Mouse (Mus musculus): Measurements from ENCODE around the gene Rassf2. TPM values are rescaled to one million over a fixed set of nuclear protein-coding genes. Genes with fewer than 3 reads are reported as not detected.

Rassf2 gene
- polyA plus RNA-seq, 1 experiment, result 111 TPM

DNA sequence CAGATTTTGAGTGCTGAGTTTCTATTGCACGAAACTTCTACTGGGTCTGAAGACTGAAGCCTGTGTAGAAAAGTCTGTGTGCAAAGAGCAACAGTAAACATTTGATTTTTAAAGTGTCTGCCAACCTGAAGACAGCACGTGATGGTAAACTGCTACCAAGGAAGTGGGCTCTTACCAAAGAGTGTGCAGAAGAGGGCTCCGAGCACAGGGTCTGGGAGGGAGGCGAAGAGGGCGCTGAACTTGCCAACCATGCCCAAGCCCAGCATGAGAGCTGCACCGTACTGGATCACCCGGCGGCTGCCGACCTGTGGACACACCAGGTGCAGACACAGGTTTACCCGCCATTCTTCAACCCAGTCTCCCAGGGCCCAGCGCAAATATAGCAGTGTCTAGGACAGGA is 31.8 kb upstream of the Rassf2 start:
- DNase-seq, result no peak
- TF ChIP-seq CTCF (IDR thresholded peaks at IDR 0.05; ENCODE audit: borderline replicate concordance, control insufficient read depth, extremely low read depth, insufficient read depth, low read length, poor library complexity), result no peak
- H3K4me3 ChIP-seq (ENCODE audit: control insufficient read depth, insufficient read depth, low read length), result no peak overlapping the region
- H3K27ac ChIP-seq (ENCODE audit: control insufficient read depth, insufficient read depth, low read length), result no peak overlapping the region
- H3K36me3 ChIP-seq (ENCODE audit: control insufficient read depth, insufficient read depth, low read length), result peaks cover 20% of the 10 kb centered on the region
- H3K4me1 ChIP-seq (replicated peaks; ENCODE audit: control insufficient read depth, insufficient read depth, low read length), result no peaks in the 10 kb centered on the region
- 95% methylated on average over 11 of the region's 11 CpGs for WGBS
- no peaks in the 10 kb centered on the region for H3K27me3 ChIP-seq (ENCODE audit: control insufficient read depth, insufficient read depth, low read length)

DNA sequence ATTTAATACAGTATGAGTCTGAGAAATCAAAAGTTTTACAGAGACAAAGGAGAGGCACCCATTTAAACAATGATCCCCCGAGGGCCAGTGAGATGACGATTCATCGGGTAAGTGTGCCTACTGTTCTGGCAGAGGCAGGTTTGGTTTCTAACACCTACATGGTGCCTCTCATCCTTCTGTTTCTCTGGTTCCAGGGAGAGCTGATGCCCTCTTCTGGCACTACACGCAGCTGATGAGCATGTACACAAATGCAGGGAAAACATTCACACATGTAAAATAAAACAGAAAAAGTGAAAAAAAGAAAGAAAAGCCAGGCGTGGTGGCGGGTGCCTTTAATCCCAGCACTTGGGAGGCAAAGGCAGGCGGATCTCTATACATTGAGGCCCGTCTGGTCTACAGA is 29.9 kb upstream of the Rassf2 start:
- DNase-seq, result peak; percentile 30
- TF ChIP-seq POLR2A (IDR thresholded peaks at IDR 0.05; ENCODE audit: control insufficient read depth, extremely low read depth, insufficient read depth, low read length, poor library complexity) (no peak), CTCF (IDR thresholded peaks at IDR 0.05; ENCODE audit: borderline replicate concordance, control insufficient read depth, extremely low read depth, insufficient read depth, low read length, poor library complexity) (no peak)

GRCm38 (mm10) chr2:132055349-132055753 is 25.3 kb upstream of the Rassf2 start:
- WGBS, result 90% methylated on average over 8 of the region's 8 CpGs
- no peak overlapping the region for H3K27ac ChIP-seq (ENCODE audit: control insufficient read depth, insufficient read depth, low read length)
- H3K4me1 ChIP-seq (replicated peaks; ENCODE audit: control insufficient read depth, insufficient read depth, low read length), result peaks cover 2% of the 10 kb centered on the region
- H3K36me3 ChIP-seq (ENCODE audit: control insufficient read depth, insufficient read depth, low read length), result peaks cover 23% of the 10 kb centered on the region
- DNase-seq, result no peak
- H3K4me3 ChIP-seq (ENCODE audit: control insufficient read depth, insufficient read depth, low read length), result no peak overlapping the region
- H3K27me3 ChIP-seq (ENCODE audit: control insufficient read depth, insufficient read depth, low read length), result no peaks in the 10 kb centered on the region
- TF ChIP-seq POLR2A (IDR thresholded peaks at IDR 0.05; ENCODE audit: control insufficient read depth, extremely low read depth, insufficient read depth, low read length, poor library complexity), result no peak
- no peak for TF ChIP-seq CTCF (IDR thresholded peaks at IDR 0.05; ENCODE audit: borderline replicate concordance, control insufficient read depth, extremely low read depth, insufficient read depth, low read length, poor library complexity)

More for the DNA sequence above, 29.9 kb upstream of the Rassf2 start:
- Histone ChIP-seq H3K27ac (ENCODE audit: control insufficient read depth, insufficient read depth, low read length) (no peak overlapping the region), H3K27me3 (ENCODE audit: control insufficient read depth, insufficient read depth, low read length) (no peaks in the 10 kb centered on the region), H3K4me3 (ENCODE audit: control insufficient read depth, insufficient read depth, low read length) (no peak overlapping the region), H3K4me1 (replicated peaks; ENCODE audit: control insufficient read depth, insufficient read depth, low read length) (no peaks in the 10 kb centered on the region), H3K36me3 (ENCODE audit: control insufficient read depth, insufficient read depth, low read length) (peaks cover 23% of the 10 kb centered on the region)
- WGBS, result 90% methylated on average over 8 of the region's 8 CpGs

GRCm38 (mm10) chr2:132053824-132054223 is 23.8 kb upstream of the Rassf2 start:
- H3K36me3 ChIP-seq (ENCODE audit: control insufficient read depth, insufficient read depth, low read length), result peaks cover 23% of the 10 kb centered on the region
- no peak overlapping the region for H3K27ac ChIP-seq (ENCODE audit: control insufficient read depth, insufficient read depth, low read length)
- peaks cover 2% of the 10 kb centered on the region for H3K4me1 ChIP-seq (replicated peaks; ENCODE audit: control insufficient read depth, insufficient read depth, low read length)
- no peaks in the 10 kb centered on the region for H3K27me3 ChIP-seq (ENCODE audit: control insufficient read depth, insufficient read depth, low read length)
- DNase-seq, result no peak
- no peak overlapping the region for H3K4me3 ChIP-seq (ENCODE audit: control insufficient read depth, insufficient read depth, low read length)
- TF ChIP-seq CTCF (IDR thresholded peaks at IDR 0.05; ENCODE audit: borderline replicate concordance, control insufficient read depth, extremely low read depth, insufficient read depth, low read length, poor library complexity) (no peak), POLR2A (IDR thresholded peaks at IDR 0.05; ENCODE audit: control insufficient read depth, extremely low read depth, insufficient read depth, low read length, poor library complexity) (no peak)
- WGBS, result 26% methylated on average over 4 of the region's 4 CpGs

DNA sequence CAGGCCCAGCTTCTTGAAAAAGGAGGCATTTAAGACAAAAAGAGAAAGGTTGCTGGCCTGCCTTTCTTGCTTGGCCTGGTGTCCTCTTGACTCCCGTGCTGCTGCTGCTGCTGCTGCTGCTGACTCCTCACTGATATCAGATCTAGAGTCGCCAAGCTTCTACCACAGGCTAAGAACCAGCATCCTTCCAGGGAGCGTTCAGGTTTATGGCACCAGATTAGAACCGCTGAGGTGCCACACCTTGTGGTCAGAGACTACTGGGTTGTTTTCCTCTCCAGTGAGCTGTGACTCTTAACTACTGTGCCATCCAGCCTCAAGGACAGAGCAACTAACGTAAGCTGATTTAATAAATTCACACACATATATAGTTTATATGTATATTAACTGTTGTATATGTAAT is 21.7 kb upstream of the Rassf2 start:
- no peak for DNase-seq
- no peaks in the 10 kb centered on the region for H3K27me3 ChIP-seq (ENCODE audit: control insufficient read depth, insufficient read depth, low read length)
- 23% methylated on average over 5 of the region's 5 CpGs for WGBS
- TF ChIP-seq CTCF (IDR thresholded peaks at IDR 0.05; ENCODE audit: borderline replicate concordance, control insufficient read depth, extremely low read depth, insufficient read depth, low read length, poor library complexity) (no peak), POLR2A (IDR thresholded peaks at IDR 0.05; ENCODE audit: control insufficient read depth, extremely low read depth, insufficient read depth, low read length, poor library complexity) (no peak)
- H3K4me3 ChIP-seq (ENCODE audit: control insufficient read depth, insufficient read depth, low read length), result no peak overlapping the region
- H3K27ac ChIP-seq (ENCODE audit: control insufficient read depth, insufficient read depth, low read length), result no peak overlapping the region
- peaks cover 16% of the 10 kb centered on the region for H3K36me3 ChIP-seq (ENCODE audit: control insufficient read depth, insufficient read depth, low read length)
- peaks cover 2% of the 10 kb centered on the region for H3K4me1 ChIP-seq (replicated peaks; ENCODE audit: control insufficient read depth, insufficient read depth, low read length)

DNA sequence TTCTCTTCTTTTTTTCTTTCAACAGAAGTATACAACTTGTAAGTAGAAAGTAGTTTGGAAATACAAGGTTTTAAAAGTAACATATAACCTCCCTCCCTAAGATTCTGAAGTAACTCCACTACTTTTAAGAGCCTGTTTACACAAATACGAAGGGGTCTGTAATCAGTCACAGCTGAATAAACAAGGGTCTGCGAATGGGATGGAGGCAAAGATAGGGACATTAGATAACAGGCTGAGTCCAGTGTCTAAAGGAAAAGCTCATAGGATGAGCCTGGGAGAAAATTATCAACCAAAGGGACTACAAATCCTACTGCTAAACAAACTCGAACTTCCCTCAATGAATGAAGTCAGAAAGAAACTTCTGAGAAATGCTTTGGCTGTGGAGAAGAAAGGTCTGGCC is 19.9 kb upstream of the Rassf2 start:
- no peak for TF ChIP-seq CTCF (IDR thresholded peaks at IDR 0.05; ENCODE audit: borderline replicate concordance, control insufficient read depth, extremely low read depth, insufficient read depth, low read length, poor library complexity)
- no peak for TF ChIP-seq POLR2A (IDR thresholded peaks at IDR 0.05; ENCODE audit: control insufficient read depth, extremely low read depth, insufficient read depth, low read length, poor library complexity)
- WGBS, result 91% methylated on average over 3 of the region's 3 CpGs
- H3K36me3 ChIP-seq (ENCODE audit: control insufficient read depth, insufficient read depth, low read length), result no peaks in the 10 kb centered on the region
- peaks cover 2% of the 10 kb centered on the region for H3K4me1 ChIP-seq (replicated peaks; ENCODE audit: control insufficient read depth, insufficient read depth, low read length)
- H3K27me3 ChIP-seq (ENCODE audit: control insufficient read depth, insufficient read depth, low read length), result no peaks in the 10 kb centered on the region
- H3K27ac ChIP-seq (ENCODE audit: control insufficient read depth, insufficient read depth, low read length), result no peak overlapping the region
- no peak overlapping the region for H3K4me3 ChIP-seq (ENCODE audit: control insufficient read depth, insufficient read depth, low read length)
- DNase-seq, result no peak

DNA sequence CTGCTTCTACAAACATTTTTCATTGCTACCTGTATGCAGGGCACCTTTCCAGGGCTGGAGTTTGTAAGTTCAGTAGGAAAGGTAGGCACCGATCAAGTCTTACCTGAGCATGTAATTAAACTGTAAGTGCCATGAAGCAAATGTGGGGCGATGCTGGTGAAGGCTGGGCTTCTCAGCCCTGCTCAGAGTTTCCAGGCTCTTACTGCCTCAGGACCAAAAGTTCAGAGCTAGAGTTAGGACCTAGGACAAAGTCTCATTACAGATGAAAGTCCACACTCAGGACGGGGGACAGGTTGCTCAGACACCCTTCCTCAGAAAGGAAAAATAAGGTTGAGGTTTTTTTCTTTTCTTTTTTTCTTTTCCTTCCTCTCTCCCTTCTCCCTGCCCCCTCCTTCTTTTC is 19.4 kb upstream of the Rassf2 start:
- WGBS, result 88% methylated on average over 3 of the region's 3 CpGs
- Histone ChIP-seq H3K27ac (ENCODE audit: control insufficient read depth, insufficient read depth, low read length) (no peak overlapping the region), H3K27me3 (ENCODE audit: control insufficient read depth, insufficient read depth, low read length) (no peaks in the 10 kb centered on the region), H3K4me1 (replicated peaks; ENCODE audit: control insufficient read depth, insufficient read depth, low read length) (peaks cover 2% of the 10 kb centered on the region), H3K4me3 (ENCODE audit: control insufficient read depth, insufficient read depth, low read length) (no peak overlapping the region), H3K36me3 (ENCODE audit: control insufficient read depth, insufficient read depth, low read length) (no peaks in the 10 kb centered on the region)
- DNase-seq, result no peak
- TF ChIP-seq CTCF (IDR thresholded peaks at IDR 0.05; ENCODE audit: borderline replicate concordance, control insufficient read depth, extremely low read depth, insufficient read depth, low read length, poor library complexity) (no peak), POLR2A (IDR thresholded peaks at IDR 0.05; ENCODE audit: control insufficient read depth, extremely low read depth, insufficient read depth, low read length, poor library complexity) (no peak)
